Mouse (Mus musculus): ENCODE measurements around the gene Plekhm3. TPM values are rescaled to one million over a fixed set of nuclear protein-coding genes. Genes with fewer than 3 reads are reported as not detected.

Gene Plekhm3
- total and polyA plus RNA-seq, 2 experiments from 2014 or later = 6.1 to 12.4 TPM

- H3K9ac ChIP-seq (replicated peaks; ENCODE audit: low read length) = no peak overlapping the region
- H3K4me1 ChIP-seq (ENCODE audit: insufficient read depth, low read length) = no peaks in the 10 kb centered on the region
- no peak for TF ChIP-seq CTCF (IDR thresholded peaks at IDR 0.05; ENCODE audit: low read depth)
- DNase-seq (ENCODE audit: low spot score) (no peak), ATAC-seq (no peak)
- H3K4me3 ChIP-seq (ENCODE audit: low read length) = no peak overlapping the region
- WGBS = 77% methylated on average over 4 of the region's 4 CpGs
- no peak overlapping the region for H3K4me2 ChIP-seq (ENCODE audit: low read depth, low read length)
- H3K27me3 ChIP-seq (ENCODE audit: insufficient read depth, low read length) = no peaks in the 10 kb centered on the region
- H3K36me3 ChIP-seq (ENCODE audit: insufficient read depth, low read length) = peaks cover 3% of the 10 kb centered on the region; the same call in 1 of the 2 replicates
- no peaks in the 10 kb centered on the region for H3K9me3 ChIP-seq (ENCODE audit: low read length)
- H3K27ac ChIP-seq = no peak overlapping the region
Observed at GRCm38 (mm10) chr1:64793234-64793530, 163.4 kb downstream of the Plekhm3 start.

- H3K4me3 ChIP-seq (ENCODE audit: low read length) = no peak overlapping the region
- 69% methylated on average over 11 of the region's 11 CpGs for WGBS
- TF ChIP-seq CTCF (IDR thresholded peaks at IDR 0.05; ENCODE audit: low read depth) = no peak
- H3K9me3 ChIP-seq (ENCODE audit: low read length) = no peaks in the 10 kb centered on the region
- H3K4me1 ChIP-seq (ENCODE audit: insufficient read depth, low read length) = no peaks in the 10 kb centered on the region
- no peak for ATAC-seq
- H3K9ac ChIP-seq (replicated peaks; ENCODE audit: low read length) = no peak overlapping the region
- no peaks in the 10 kb centered on the region for H3K27me3 ChIP-seq (ENCODE audit: insufficient read depth, low read length)
- H3K27ac ChIP-seq = no peak overlapping the region
- no peak for DNase-seq (ENCODE audit: low spot score)
- H3K4me2 ChIP-seq (ENCODE audit: low read depth, low read length) = no peak overlapping the region
- peaks cover 3% of the 10 kb centered on the region; the same call in 1 of the 2 replicates for H3K36me3 ChIP-seq (ENCODE audit: insufficient read depth, low read length)
Observed at GRCm38 (mm10) chr1:64792521-64793233, 163.9 kb downstream of the Plekhm3 start.

GRCm38 (mm10) chr1:64791826-64792225 lies 164.8 kb downstream of the Plekhm3 start:
- no peak for TF ChIP-seq CTCF (IDR thresholded peaks at IDR 0.05; ENCODE audit: low read depth)
- peaks cover 3% of the 10 kb centered on the region; the same call in 1 of the 2 replicates for H3K36me3 ChIP-seq (ENCODE audit: insufficient read depth, low read length)
- DNase-seq (ENCODE audit: low spot score) = peak; percentile 32
- H3K4me3 ChIP-seq (ENCODE audit: low read length) = no peak overlapping the region
- no peaks in the 10 kb centered on the region for H3K27me3 ChIP-seq (ENCODE audit: insufficient read depth, low read length)
- WGBS = 20% methylated on average over 6 of the region's 6 CpGs
- H3K4me2 ChIP-seq (ENCODE audit: low read depth, low read length) = no peak overlapping the region
- H3K9ac ChIP-seq (replicated peaks; ENCODE audit: low read length) = no peak overlapping the region
- ATAC-seq = 0 out of 2 replicates have a peak, but pooled peaks have one; percentile 11
- peak overlapping the region; percentile 11; the same call in 1 of the 2 replicates for H3K27ac ChIP-seq
- no peaks in the 10 kb centered on the region for H3K4me1 ChIP-seq (ENCODE audit: insufficient read depth, low read length)
- H3K9me3 ChIP-seq (ENCODE audit: low read length) = no peaks in the 10 kb centered on the region

- Histone ChIP-seq H3K9me3 (ENCODE audit: low read length) (no peaks in the 10 kb centered on the region), H3K36me3 (ENCODE audit: insufficient read depth, low read length) (peaks cover 3% of the 10 kb centered on the region; the same call in 1 of the 2 replicates), H3K4me1 (ENCODE audit: insufficient read depth, low read length) (no peaks in the 10 kb centered on the region), H3K4me2 (ENCODE audit: low read depth, low read length) (no peak overlapping the region), H3K9ac (replicated peaks; ENCODE audit: low read length) (no peak overlapping the region), H3K27ac (peak overlapping the region; percentile 11; the same call in 1 of the 2 replicates), H3K27me3 (ENCODE audit: insufficient read depth, low read length) (no peaks in the 10 kb centered on the region), H3K4me3 (ENCODE audit: low read length) (no peak overlapping the region)
- DNase-seq (ENCODE audit: low spot score) = peak; percentile 26
- WGBS = 47% methylated on average over 9 of the region's 9 CpGs
- no peak for TF ChIP-seq CTCF (IDR thresholded peaks at IDR 0.05; ENCODE audit: low read depth)
- ATAC-seq = peak; percentile 43; the same call in 1 of the 2 replicates
Observed at GRCm38 (mm10) chr1:64790806-64791790, 165.5 kb downstream of the Plekhm3 start.

GRCm38 (mm10) chr1:64787701-64788515 lies 168.7 kb downstream of the Plekhm3 start:
- ATAC-seq (no peak), DNase-seq (ENCODE audit: low spot score) (no peak)
- no peak overlapping the region for H3K27ac ChIP-seq
- no peaks in the 10 kb centered on the region for H3K9me3 ChIP-seq (ENCODE audit: low read length)
- no peak overlapping the region for H3K9ac ChIP-seq (replicated peaks; ENCODE audit: low read length)
- H3K4me1 ChIP-seq (ENCODE audit: insufficient read depth, low read length) = no peaks in the 10 kb centered on the region
- no peak for TF ChIP-seq CTCF (IDR thresholded peaks at IDR 0.05; ENCODE audit: low read depth)
- no peaks in the 10 kb centered on the region for H3K27me3 ChIP-seq (ENCODE audit: insufficient read depth, low read length)
- no peaks in the 10 kb centered on the region for H3K36me3 ChIP-seq (ENCODE audit: insufficient read depth, low read length)
- no peak overlapping the region for H3K4me2 ChIP-seq (ENCODE audit: low read depth, low read length)
- no peak overlapping the region for H3K4me3 ChIP-seq (ENCODE audit: low read length)
- 59% methylated on average over 6 of the region's 6 CpGs for WGBS

- DNase-seq (ENCODE audit: low spot score) (no peak), ATAC-seq (no peak)
- no peak overlapping the region for H3K4me3 ChIP-seq (ENCODE audit: low read length)
- peak overlapping the region; percentile 38 for H3K4me2 ChIP-seq (ENCODE audit: low read depth, low read length)
- no peaks in the 10 kb centered on the region for H3K27me3 ChIP-seq (ENCODE audit: insufficient read depth, low read length)
- H3K9ac ChIP-seq (replicated peaks; ENCODE audit: low read length) = no peak overlapping the region
- H3K36me3 ChIP-seq (ENCODE audit: insufficient read depth, low read length) = no peaks in the 10 kb centered on the region
- TF ChIP-seq CTCF (IDR thresholded peaks at IDR 0.05; ENCODE audit: low read depth) = no peak
- H3K27ac ChIP-seq = no peak overlapping the region
- H3K4me1 ChIP-seq (ENCODE audit: insufficient read depth, low read length) = no peaks in the 10 kb centered on the region
- 26% methylated on average over 12 of the region's 12 CpGs for WGBS
- H3K9me3 ChIP-seq (ENCODE audit: low read length) = no peaks in the 10 kb centered on the region
Observed at GRCm38 (mm10) chr1:64779863-64780262, 176.8 kb downstream of the Plekhm3 start.

Measured in hindbrain, postnatal 0 days (tissue).